Mouse (Mus musculus) myocyte (in vitro differentiated cells): ENCODE measurements around the gene Gabrr3. TPM values are rescaled to one million over a fixed set of nuclear protein-coding genes. Genes with fewer than 3 reads are reported as not detected.
"Not testable (repeated sequence)": the region's sequence is repeated elsewhere in the genome, so short reads cannot be mapped to it uniquely, and the experiment has no call there.

Source experiments
- H3K27me3 ChIP-seq: one replicate; pipeline ENCODE4 v1.6.1; 2011; ENCODE audit not compliant: control insufficient read depth, insufficient read depth, insufficient read length
- H3K36me3 ChIP-seq: one replicate; pipeline ENCODE4 v1.6.1; 2011; ENCODE audit not compliant: control insufficient read depth, insufficient read depth
- H3K4me2 ChIP-seq: one replicate; pipeline ENCODE4 v1.6.1; 2011; ENCODE audit warnings: low read depth, control low read depth
- H3K4me3 ChIP-seq: one replicate; pipeline ENCODE4 v1.5.1; 2011; ENCODE audit warnings: mild to moderate bottlenecking, control low read depth, moderate library complexity
- H3K79me2 ChIP-seq: one replicate; pipeline ENCODE4 v1.6.1; 2011; ENCODE audit not compliant: control insufficient read depth, insufficient read depth
- H3ac ChIP-seq: one replicate; pipeline ENCODE4 v1.6.1; 2011; ENCODE audit not compliant: control insufficient read depth, insufficient read length
- CEBPB ChIP-seq: IDR thresholded peaks from 2 replicates; pipeline ENCODE4 v1.6.1; 2011; ENCODE audit warnings: mild to moderate bottlenecking, moderate library complexity; ENCODE audit not compliant: poor library complexity, insufficient read depth, severe bottlenecking
- E2F4 ChIP-seq: IDR thresholded peaks from one replicate; pipeline ENCODE4 v1.6.1; 2011; ENCODE audit warnings: mild to moderate bottlenecking, control low read depth, moderate library complexity; ENCODE audit not compliant: insufficient read depth
- MAX ChIP-seq: IDR thresholded peaks from one replicate; pipeline ENCODE4 v1.6.1; 2011; ENCODE audit warnings: low read depth, mild to moderate bottlenecking, control low read depth
- MYOD1 ChIP-seq, 3 experiments: IDR thresholded peaks; one replicate each; pipeline ENCODE4 v1.6.1; 2011; ENCODE audit warnings: control low read depth in 2 of 3, low read depth in 2 of 3, mild to moderate bottlenecking in 2 of 3, moderate library complexity in 1 of 3; ENCODE audit not compliant: insufficient read length in 2 of 3, control insufficient read depth in 1 of 3
- MYOG ChIP-seq, 3 experiments: IDR thresholded peaks; one replicate each; pipeline ENCODE4 v1.6.1; 2011; ENCODE audit warnings: control low read depth in 2 of 3, low read depth in 2 of 3, mild to moderate bottlenecking in 2 of 3; ENCODE audit not compliant: insufficient read length in 2 of 3, control insufficient read depth in 1 of 3, insufficient read depth in 1 of 3
- POLR2A ChIP-seq: IDR thresholded peaks from one replicate; pipeline ENCODE4 v1.6.1; 2011; ENCODE audit warnings: low read depth, mild to moderate bottlenecking, control low read depth, moderate library complexity; ENCODE audit not compliant: insufficient read length
- POLR2AphosphoS2 ChIP-seq: IDR thresholded peaks from one replicate; pipeline ENCODE4 v1.6.1; 2011; ENCODE audit warnings: low read depth, control low read depth; ENCODE audit not compliant: insufficient read length
- REST ChIP-seq: IDR thresholded peaks from one replicate; pipeline ENCODE4 v1.6.1; 2011; ENCODE audit warnings: mild to moderate bottlenecking, control low read depth, moderate library complexity; ENCODE audit not compliant: insufficient read depth, insufficient read length
- SRF ChIP-seq: IDR thresholded peaks from one replicate; pipeline ENCODE4 v1.6.1; 2011; ENCODE audit warnings: low read depth; ENCODE audit not compliant: control insufficient read depth, insufficient read length
- TCF12 ChIP-seq: IDR thresholded peaks from one replicate; pipeline ENCODE4 v1.6.1; 2011; ENCODE audit warnings: mild to moderate bottlenecking, control low read depth; ENCODE audit not compliant: poor library complexity, insufficient read depth, severe bottlenecking
- TCF3 ChIP-seq: IDR thresholded peaks from one replicate; pipeline ENCODE4 v1.6.1; 2011; ENCODE audit warnings: low read depth, control low read depth; ENCODE audit not compliant: insufficient read length
- USF1 ChIP-seq: IDR thresholded peaks from one replicate; pipeline ENCODE4 v1.6.1; 2011; ENCODE audit warnings: low read depth, mild to moderate bottlenecking, control low read depth, moderate library complexity
- polyA plus RNA-seq: library from polyadenylated mRNA; unstranded; fragments of >200 nt; fragmentation: generic; extraction: Trizol; gene quantifications from one replicate; pipeline ENCODE4 v1.2.1, GENCODE M21; 2012; ENCODE audit warnings: missing spikeins

The Gabrr3 gene
- polyA plus RNA-seq, 1 experiment, result not detected

- not testable (repeated sequence) for H3ac ChIP-seq, H3K79me2 ChIP-seq, H3K4me2 ChIP-seq, H3K27me3 ChIP-seq, H3K4me3 ChIP-seq, H3K36me3 ChIP-seq
- TF ChIP-seq MYOD1 (IDR thresholded peaks at IDR 0.05; ENCODE audit: control insufficient read depth in 1 of 3, insufficient read length in 2 of 3, low read depth in 2 of 3), result peak in 2 of 3 experiments; percentile 27 to 57
Measured at GRCm38 (mm10) chr16:59459259-59459861, 52.2 kb downstream of the Gabrr3 start.

- no peaks in the 10 kb centered on the region for H3K36me3 ChIP-seq
- TF ChIP-seq MYOG (IDR thresholded peaks at IDR 0.05; ENCODE audit: control insufficient read depth in 1 of 3, insufficient read depth in 1 of 3, insufficient read length in 2 of 3, low read depth in 2 of 3), result no peak
- TF ChIP-seq E2F4, result no peak
- TF ChIP-seq POLR2A, result no peak
- TF ChIP-seq USF1, result no peak
- TF ChIP-seq POLR2AphosphoS2, result no peak
- no peak for TF ChIP-seq TCF3
- TF ChIP-seq TCF12, result no peak
- no peak for TF ChIP-seq MAX
- no peaks in the 10 kb centered on the region for H3K79me2 ChIP-seq
- no peak overlapping the region for H3K4me3 ChIP-seq
- H3K4me2 ChIP-seq, result no peak overlapping the region
- H3ac ChIP-seq, result no peak overlapping the region
- no peaks in the 10 kb centered on the region for H3K27me3 ChIP-seq
Measured at GRCm38 (mm10) chr16:59463567-59463966, 56.4 kb downstream of the Gabrr3 start.

- Histone ChIP-seq H3K79me2 (no peaks in the 10 kb centered on the region), H3K4me2 (no peak overlapping the region), H3K36me3 (no peaks in the 10 kb centered on the region), H3K4me3 (no peak overlapping the region), H3ac (no peak overlapping the region), H3K27me3 (no peaks in the 10 kb centered on the region)
- TF ChIP-seq MYOD1 (IDR thresholded peaks at IDR 0.05; ENCODE audit: control insufficient read depth in 1 of 3, insufficient read length in 2 of 3, low read depth in 2 of 3), result no peak
- TF ChIP-seq MAX, result no peak
- TF ChIP-seq CEBPB, result no peak
- TF ChIP-seq SRF, result no peak
- no peak for TF ChIP-seq TCF12
- no peak for TF ChIP-seq MYOG (IDR thresholded peaks at IDR 0.05; ENCODE audit: control insufficient read depth in 1 of 3, insufficient read depth in 1 of 3, insufficient read length in 2 of 3, low read depth in 2 of 3)
- no peak for TF ChIP-seq POLR2A
- TF ChIP-seq REST, result no peak
- TF ChIP-seq TCF3, result no peak
- TF ChIP-seq POLR2AphosphoS2, result no peak
- TF ChIP-seq USF1, result no peak
- TF ChIP-seq E2F4, result no peak
Measured at GRCm38 (mm10) chr16:59463973-59464372, 56.8 kb downstream of the Gabrr3 start.

GRCm38 (mm10) chr16:59469846-59470245 is 62.7 kb downstream of the Gabrr3 start:
- Histone ChIP-seq H3ac (no peak overlapping the region), H3K27me3 (no peaks in the 10 kb centered on the region), H3K79me2 (peaks cover 28% of the 10 kb centered on the region), H3K4me3 (no peak overlapping the region), H3K36me3 (no peaks in the 10 kb centered on the region), H3K4me2 (no peak overlapping the region)
- TF ChIP-seq MAX (no peak), USF1 (no peak), MYOD1 (IDR thresholded peaks at IDR 0.05; ENCODE audit: control insufficient read depth in 1 of 3, insufficient read length in 2 of 3, low read depth in 2 of 3) (no peak), E2F4 (no peak), MYOG (IDR thresholded peaks at IDR 0.05; ENCODE audit: control insufficient read depth in 1 of 3, insufficient read depth in 1 of 3, insufficient read length in 2 of 3, low read depth in 2 of 3) (no peak), TCF3 (no peak), POLR2AphosphoS2 (no peak), SRF (no peak), CEBPB (no peak), TCF12 (no peak), REST (no peak), POLR2A (no peak)

GRCm38 (mm10) chr16:59471637-59472278 is 64.6 kb downstream of the Gabrr3 start, which contains the start of gene Riox2:
Gene Riox2, plus strand, starts transcription at chr16:59471775.
- H3K79me2 ChIP-seq, result peaks cover 36% of the 10 kb centered on the region
- peak within 1 kb of the TSS; percentile 58 for H3K4me3 ChIP-seq
- TF ChIP-seq POLR2A, result peak; percentile 93
- TF ChIP-seq POLR2AphosphoS2, result peak; percentile 89
- TF ChIP-seq MYOG (IDR thresholded peaks at IDR 0.05; ENCODE audit: control insufficient read depth in 1 of 3, insufficient read depth in 1 of 3, insufficient read length in 2 of 3, low read depth in 2 of 3), result peak in 1 of 3 experiments; percentile 41
- peak; percentile 34 for TF ChIP-seq REST
- TF ChIP-seq TCF12, result no peak
- TF ChIP-seq MAX, result no peak
- no peaks in the 10 kb centered on the region for H3K27me3 ChIP-seq
- H3ac ChIP-seq, result peak within 1 kb of the TSS; percentile 54
- H3K36me3 ChIP-seq, result peaks cover 16% of the 10 kb centered on the region
- peak within 1 kb of the TSS; percentile 69 for H3K4me2 ChIP-seq
